Mouse (Mus musculus): ENCODE measurements around the gene Fsd1. TPM values are rescaled to one million over a fixed set of nuclear protein-coding genes. Genes with fewer than 3 reads are reported as not detected.

Gene Fsd1
- total RNA-seq, 2 experiments from 2014 or later = not detected

Other genes with a start within 250 kb of the Fsd1 start
- gene Adgre4, start 236.5 kb upstream of the Fsd1 start, total RNA-seq (2021) = under 1 TPM; 0.08 to 0.17 TPM
- gene Zfp119a, start 107.6 kb upstream of the Fsd1 start, total RNA-seq (2021) = 1 to 10 TPM; 3.8 to 4.3 TPM
- 1 to 10 TPM; 2.1 to 2.7 TPM for gene Zfp959, start 94.4 kb upstream of the Fsd1 start, total RNA-seq (2021)
- gene Zfp119b, start 37.0 kb upstream of the Fsd1 start, total RNA-seq (2021) = 1 to 10 TPM; 2.6 to 2.7 TPM
- not detected for gene Ebi3, start 33.9 kb upstream of the Fsd1 start, total RNA-seq (2021)
- gene Yju2, start 27.4 kb upstream of the Fsd1 start, total RNA-seq (2021) = 1 to 10 TPM; 7.8 to 8.8 TPM
- gene Shd, start 16.0 kb upstream of the Fsd1 start, total RNA-seq (2021) = not detected
- 1 to 10 TPM; 2.5 to 3.0 TPM for gene Stap2, start 19.1 kb downstream of the Fsd1 start, total RNA-seq (2021)
- gene Mpnd, start 19.2 kb downstream of the Fsd1 start, total RNA-seq (2021) = 10 to 100 TPM; 40.6 to 50.2 TPM
- 10 to 100 TPM in 1 of 2 experiments, 1 to 10 TPM in 1; 9.9 to 10.6 TPM for gene Sh3gl1, start 50.1 kb downstream of the Fsd1 start, total RNA-seq (2021)
- gene Chaf1a, start 53.9 kb downstream of the Fsd1 start, total RNA-seq (2021) = 1 to 10 TPM; 1.3 to 1.4 TPM
- gene Ubxn6, start 88.5 kb downstream of the Fsd1 start, total RNA-seq (2021) = 10 to 100 TPM; 47.7 to 50.9 TPM
- 10 to 100 TPM; 20.2 to 26.5 TPM for gene Hdgfl2, start 93.1 kb downstream of the Fsd1 start, total RNA-seq (2021)
- 100 to 1,000 TPM; 242 to 290 TPM for gene Plin4, start 123.3 kb downstream of the Fsd1 start, total RNA-seq (2021)
- gene Plin5, start 131.1 kb downstream of the Fsd1 start, total RNA-seq (2021) = 10 to 100 TPM; 26.5 to 43.5 TPM
- 10 to 100 TPM; 14.9 to 15.7 TPM for gene Lrg1, start 135.5 kb downstream of the Fsd1 start, total RNA-seq (2021)
- gene Sema6b, start 153.8 kb downstream of the Fsd1 start, total RNA-seq (2021) = 1 to 10 TPM; 2.8 to 2.9 TPM
- under 1 TPM; 0.41 to 0.64 TPM for gene Tnfaip8l1, start 176.0 kb downstream of the Fsd1 start, total RNA-seq (2021)
- 10 to 100 TPM; 16.9 to 17.6 TPM for gene Mydgf, start 197.4 kb downstream of the Fsd1 start, total RNA-seq (2021)
- 10 to 100 TPM; 31.6 to 32.2 TPM for gene Dpp9, start 232.4 kb downstream of the Fsd1 start, total RNA-seq (2021)